Mouse (Mus musculus): ENCODE measurements around the gene Gan. TPM values are rescaled to one million over a fixed set of nuclear protein-coding genes. Genes with fewer than 3 reads are reported as not detected.
A peak's percentile ranks its signal among the peaks of the same experiment; 100 is the strongest.

Gan gene
- polyA plus RNA-seq, 2 experiments = 3.6 to 7.6 TPM

DNA sequence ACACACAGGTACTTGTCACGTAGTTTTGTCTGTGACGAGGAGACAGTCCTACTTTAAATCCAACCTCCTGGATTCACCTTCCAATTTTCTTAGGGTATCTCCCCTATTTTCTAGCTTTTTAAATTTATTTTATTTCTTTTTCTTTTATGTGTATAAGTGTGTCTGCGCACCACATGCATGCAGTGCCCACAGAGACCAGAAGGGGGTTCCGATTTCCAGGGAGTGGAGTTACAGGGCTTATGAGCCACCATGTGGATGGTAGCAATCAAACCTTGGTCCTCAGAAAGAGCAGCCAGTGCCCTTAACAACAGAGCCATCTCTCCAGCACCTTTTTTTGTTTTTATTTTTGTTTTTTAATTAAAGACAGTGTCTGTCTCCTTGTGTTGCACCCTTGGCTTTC, 24.8 kb downstream of the Gan start:
- peaks cover 40% of the 10 kb centered on the region for H3K36me3 ChIP-seq (ENCODE audit: control insufficient read depth, insufficient read depth, low read length)
- no peaks in the 10 kb centered on the region for H3K27me3 ChIP-seq (ENCODE audit: control insufficient read depth, insufficient read depth, low read length)
- H3K4me3 ChIP-seq (replicated peaks; ENCODE audit: low read length) = no peak overlapping the region
- ATAC-seq (ENCODE audit: low FRiP score, low read depth) (no peak), DNase-seq (ENCODE audit: low spot score) (no peak)
- H3K4me2 ChIP-seq (replicated peaks; ENCODE audit: low read depth, low read length, severe bottlenecking) = no peak overlapping the region
- no peak overlapping the region for H3K27ac ChIP-seq (replicated peaks; ENCODE audit: low read depth, low read length)
- no peaks in the 10 kb centered on the region for H3K4me1 ChIP-seq (ENCODE audit: control insufficient read depth, insufficient read depth, low read length)
- no peaks in the 10 kb centered on the region for H3K9me3 ChIP-seq (ENCODE audit: control insufficient read depth, low read length)
- 95% methylated on average over 4 of the region's 4 CpGs for WGBS
- no peak overlapping the region for H3K9ac ChIP-seq (ENCODE audit: low read depth, low read length, severe bottlenecking)
- TF ChIP-seq POLR2A (IDR thresholded peaks at IDR 0.05; ENCODE audit: borderline replicate concordance, extremely low read depth, insufficient read depth, insufficient read length) = no peak

GRCm38 (mm10) chr8:117183664-117184377, 25.9 kb downstream of the Gan start:
- no peak overlapping the region for H3K4me2 ChIP-seq (replicated peaks; ENCODE audit: low read depth, low read length, severe bottlenecking)
- no peak for DNase-seq (ENCODE audit: low spot score)
- H3K36me3 ChIP-seq (ENCODE audit: control insufficient read depth, insufficient read depth, low read length) = peaks cover 50% of the 10 kb centered on the region
- no peaks in the 10 kb centered on the region for H3K27me3 ChIP-seq (ENCODE audit: control insufficient read depth, insufficient read depth, low read length)
- TF ChIP-seq POLR2A (IDR thresholded peaks at IDR 0.05; ENCODE audit: borderline replicate concordance, extremely low read depth, insufficient read depth, insufficient read length) = no peak
- H3K4me3 ChIP-seq (replicated peaks; ENCODE audit: low read length) = no peak overlapping the region
- H3K4me1 ChIP-seq (ENCODE audit: control insufficient read depth, insufficient read depth, low read length) = no peaks in the 10 kb centered on the region
- no peaks in the 10 kb centered on the region for H3K9me3 ChIP-seq (ENCODE audit: control insufficient read depth, low read length)
- no peak for ATAC-seq (ENCODE audit: low FRiP score, low read depth)
- no peak overlapping the region for H3K27ac ChIP-seq (replicated peaks; ENCODE audit: low read depth, low read length)
- no peak overlapping the region for H3K9ac ChIP-seq (ENCODE audit: low read depth, low read length, severe bottlenecking)
- WGBS = 87% methylated on average over 8 of the region's 8 CpGs

- Histone ChIP-seq H3K27me3 (ENCODE audit: control insufficient read depth, insufficient read depth, low read length) (no peaks in the 10 kb centered on the region), H3K36me3 (ENCODE audit: control insufficient read depth, insufficient read depth, low read length) (peaks cover 68% of the 10 kb centered on the region), H3K9me3 (ENCODE audit: control insufficient read depth, low read length) (no peaks in the 10 kb centered on the region), H3K4me2 (replicated peaks; ENCODE audit: low read depth, low read length, severe bottlenecking) (no peak overlapping the region), H3K4me1 (ENCODE audit: control insufficient read depth, insufficient read depth, low read length) (no peaks in the 10 kb centered on the region), H3K4me3 (replicated peaks; ENCODE audit: low read length) (no peak overlapping the region), H3K27ac (replicated peaks; ENCODE audit: low read depth, low read length) (no peak overlapping the region), H3K9ac (ENCODE audit: low read depth, low read length, severe bottlenecking) (no peak overlapping the region)
- peak; percentile 44 for DNase-seq (ENCODE audit: low spot score)
- TF ChIP-seq POLR2A (IDR thresholded peaks at IDR 0.05; ENCODE audit: borderline replicate concordance, extremely low read depth, insufficient read depth, insufficient read length) = no peak
- WGBS = 82% methylated on average over 4 of the region's 4 CpGs
- no peak for ATAC-seq (ENCODE audit: low FRiP score, low read depth)
These were observed 36.4 kb downstream of the Gan start for GRCm38 (mm10) chr8:117194355-117194754.

GRCm38 (mm10) chr8:117196593-117196992, 38.7 kb downstream of the Gan start:
- no peak overlapping the region for H3K9ac ChIP-seq (ENCODE audit: low read depth, low read length, severe bottlenecking)
- no peak for TF ChIP-seq POLR2A (IDR thresholded peaks at IDR 0.05; ENCODE audit: borderline replicate concordance, extremely low read depth, insufficient read depth, insufficient read length)
- DNase-seq (ENCODE audit: low spot score) = no peak
- H3K36me3 ChIP-seq (ENCODE audit: control insufficient read depth, insufficient read depth, low read length) = peaks cover 53% of the 10 kb centered on the region
- no peaks in the 10 kb centered on the region for H3K4me1 ChIP-seq (ENCODE audit: control insufficient read depth, insufficient read depth, low read length)
- H3K27me3 ChIP-seq (ENCODE audit: control insufficient read depth, insufficient read depth, low read length) = no peaks in the 10 kb centered on the region
- no peak overlapping the region for H3K4me2 ChIP-seq (replicated peaks; ENCODE audit: low read depth, low read length, severe bottlenecking)
- H3K9me3 ChIP-seq (ENCODE audit: control insufficient read depth, low read length) = no peaks in the 10 kb centered on the region
- 89% methylated on average over 4 of the region's 4 CpGs for WGBS
- no peak overlapping the region for H3K4me3 ChIP-seq (replicated peaks; ENCODE audit: low read length)
- H3K27ac ChIP-seq (replicated peaks; ENCODE audit: low read depth, low read length) = no peak overlapping the region
- ATAC-seq (ENCODE audit: low FRiP score, low read depth) = no peak

- ATAC-seq (ENCODE audit: low FRiP score, low read depth) (no peak), DNase-seq (ENCODE audit: low spot score) (no peak)
- no peak for TF ChIP-seq POLR2A (IDR thresholded peaks at IDR 0.05; ENCODE audit: borderline replicate concordance, extremely low read depth, insufficient read depth, insufficient read length)
- no peak overlapping the region for H3K27ac ChIP-seq (replicated peaks; ENCODE audit: low read depth, low read length)
- no peaks in the 10 kb centered on the region for H3K4me1 ChIP-seq (ENCODE audit: control insufficient read depth, insufficient read depth, low read length)
- H3K4me2 ChIP-seq (replicated peaks; ENCODE audit: low read depth, low read length, severe bottlenecking) = no peak overlapping the region
- whole genome bisulfite sequencing = 86% methylated on average over 6 of the region's 6 CpGs
- H3K4me3 ChIP-seq (replicated peaks; ENCODE audit: low read length) = no peak overlapping the region
- peaks cover 47% of the 10 kb centered on the region for H3K36me3 ChIP-seq (ENCODE audit: control insufficient read depth, insufficient read depth, low read length)
- no peaks in the 10 kb centered on the region for H3K27me3 ChIP-seq (ENCODE audit: control insufficient read depth, insufficient read depth, low read length)
- no peak overlapping the region for H3K9ac ChIP-seq (ENCODE audit: low read depth, low read length, severe bottlenecking)
- no peaks in the 10 kb centered on the region for H3K9me3 ChIP-seq (ENCODE audit: control insufficient read depth, low read length)
These were observed 39.6 kb downstream of the Gan start for GRCm38 (mm10) chr8:117197551-117197950.

Measured in limb, embryonic 14.5 days (tissue).